ENCODE assay signal across 8 mouse cellular contexts in genomic region chr19:59260718-59261442, GRCm38 (mm10). TPM values are rescaled to one million over a fixed set of nuclear protein-coding genes. Genes with fewer than 3 reads are reported as not detected.
DNase-seq lines count a peak whose midpoint lies in the region; ATAC-seq lines count a peak whose summit lies in the region.

TSS of gene Slc18a2 (plus strand) at chr19:59260896.

- no peak within 1 kb of the TSS for H3K27ac ChIP-seq in heart, embryonic 11.5 days (ENCODE audit: low read depth, low read length)
- H3K27ac ChIP-seq in limb, embryonic 15.5 days, result no peak within 1 kb of the TSS
- H3K27ac ChIP-seq in neural tube, embryonic 15.5 days (replicated peaks), result no peak within 1 kb of the TSS

- intact Hi-C loops in heart, postnatal 25 days (cut with DNase I), result no loop called here

- H3K27me3 ChIP-seq in heart, embryonic 11.5 days (ENCODE audit: control insufficient read depth, insufficient read depth, low read length), result peaks cover 30% of the 10 kb centered on the region
- peaks cover 31% of the 10 kb centered on the region for H3K27me3 ChIP-seq in limb, embryonic 15.5 days
- H3K27me3 ChIP-seq in neural tube, embryonic 15.5 days (replicated peaks), result peaks cover 25% of the 10 kb centered on the region

- ATAC-seq in heart, embryonic 11.5 days (replicated peaks; ENCODE audit: insufficient number of reproducible peaks, low FRiP score, low TSS enrichment), result peak; percentile 85
- peak; percentile 44; the same call in 1 of the 2 replicates for ATAC-seq in limb, embryonic 15.5 days (ENCODE audit: insufficient number of reproducible peaks, low FRiP score, low TSS enrichment, low read depth)
- ATAC-seq in neural tube, embryonic 15.5 days (ENCODE audit: low FRiP score), result peak; percentile 55

- H3K4me3 ChIP-seq in heart, embryonic 11.5 days (ENCODE audit: low read depth, low read length), result peak within 1 kb of the TSS; percentile 51
- peak within 1 kb of the TSS; percentile 42 for H3K4me3 ChIP-seq in limb, embryonic 15.5 days
- peak within 1 kb of the TSS; percentile 40 for H3K4me3 ChIP-seq in neural tube, embryonic 15.5 days (replicated peaks)

- H3K36me3 ChIP-seq in heart, embryonic 11.5 days (ENCODE audit: control insufficient read depth, insufficient read depth, low read length), result no peaks in the 10 kb centered on the region
- H3K36me3 ChIP-seq in limb, embryonic 15.5 days, result no peaks in the 10 kb centered on the region
- H3K36me3 ChIP-seq in neural tube, embryonic 15.5 days, result no peaks in the 10 kb centered on the region

- peak within 1 kb of the TSS; percentile 92 for H3K4me2 ChIP-seq in heart, embryonic 11.5 days
- peak within 1 kb of the TSS; percentile 90 for H3K4me2 ChIP-seq in limb, embryonic 15.5 days
- H3K4me2 ChIP-seq in neural tube, embryonic 15.5 days, result peak within 1 kb of the TSS; percentile 72

- H3K4me1 ChIP-seq in heart, embryonic 11.5 days (ENCODE audit: control insufficient read depth, insufficient read depth, low read length), result peaks cover 7% of the 10 kb centered on the region
- peaks cover 10% of the 10 kb centered on the region for H3K4me1 ChIP-seq in limb, embryonic 15.5 days
- H3K4me1 ChIP-seq in neural tube, embryonic 15.5 days, result peaks cover 10% of the 10 kb centered on the region

- H3K9ac ChIP-seq in heart, embryonic 11.5 days (ENCODE audit: low read depth, low read length), result peak within 1 kb of the TSS; percentile 65
- H3K9ac ChIP-seq in limb, embryonic 15.5 days, result peak within 1 kb of the TSS; percentile 35; the same call in 1 of the 2 replicates
- H3K9ac ChIP-seq in neural tube, embryonic 15.5 days (replicated peaks), result peak within 1 kb of the TSS; percentile 31

- WGBS in heart, embryonic 11.5 days (ENCODE audit: insufficient replicate concordance), result under 1% methylated on average over 55 of the region's 55 CpGs
- under 1% methylated on average over 55 of the region's 55 CpGs for WGBS in limb, embryonic 15.5 days
- 2% methylated on average over 51 of the region's 55 CpGs for WGBS in neural tube, embryonic 15.5 days

- DNase-seq in heart, postnatal 25 days (ENCODE audit: low spot score), result no peak
- DNase-seq in adrenal gland, postnatal 10 days, result peak; percentile 28
- peak; percentile 58 for DNase-seq in forelimb bud, embryonic 11.5 days (ENCODE audit: low read depth, low spot score)
- no peak for DNase-seq in left cerebral cortex, adult 8-10 months (ENCODE audit: low spot score in 2 of 2)
- no peak for DNase-seq in testis, postnatal 14 days (ENCODE audit: low spot score)

- H3K9me3 ChIP-seq in heart, embryonic 11.5 days (replicated peaks; ENCODE audit: control insufficient read depth, low read length), result no peaks in the 10 kb centered on the region
- H3K9me3 ChIP-seq in limb, embryonic 15.5 days, result no peaks in the 10 kb centered on the region
- no peaks in the 10 kb centered on the region for H3K9me3 ChIP-seq in neural tube, embryonic 15.5 days (replicated peaks)

RNA-seq across cellular contexts. Expression of gene Slc18a2, which starts in this region (rescaled TPM):
- 9.2 and 10.3 TPM in 2 replicates for polyA plus RNA-seq in heart, embryonic 11.5 days (2014; fragmentation: Nextera tagmentation; extraction: Ambion mirVana)
- total RNA-seq in heart, postnatal 25 days (2021), result under 1 TPM; 0.68 to 0.70 TPM
- total RNA-seq in adrenal gland, postnatal 10 days (2021), result 10 to 100 TPM; 17.3 to 29.7 TPM
- polyA plus RNA-seq in limb, embryonic 15.5 days (2015; fragmentation: Nextera tagmentation; extraction: Ambion mirVana), result 8.5 and 8.7 TPM in 2 replicates
- 9.5 and 9.6 TPM in 2 replicates for polyA plus RNA-seq in neural tube, embryonic 15.5 days (2015; fragmentation: Nextera tagmentation; extraction: Ambion mirVana)
- under 1 TPM; 0.23 to 0.63 (median 0.47) TPM for total RNA-seq in left cerebral cortex, adult 8-10 months (2022)

Comparison
In these comparisons a context has a peak if more than half of its experiments do, and no peak if none do; other contexts are left out.
1. RNA of gene Slc18a2 (total RNA-seq): 17.3 to 29.7 TPM in adrenal gland, postnatal 10 days; 0.68 to 0.70 TPM in heart, postnatal 25 days and 0.23 to 0.63 TPM in left cerebral cortex, adult 8-10 months; every median in the first group is over 10 times any median in the second.
2. DNase-seq: peak in adrenal gland, postnatal 10 days (single experiment) and forelimb bud, embryonic 11.5 days (single experiment); none in heart, postnatal 25 days (single experiment), left cerebral cortex, adult 8-10 months (0 of 2) and testis, postnatal 14 days (single experiment).
3. Peak in every context shown above with its lines, with median percentiles within 50 percentile points of each other: ATAC-seq, H3K4me2 ChIP-seq, H3K4me3 ChIP-seq and H3K9ac ChIP-seq.